Mouse (Mus musculus): ENCODE results near the gene Sncb. TPM values are rescaled to one million over a fixed set of nuclear protein-coding genes. Genes with fewer than 3 reads are reported as not detected.

The Sncb gene
- polyA plus RNA-seq, 1 experiment from 2014 or later: 23.3 TPM

DNA sequence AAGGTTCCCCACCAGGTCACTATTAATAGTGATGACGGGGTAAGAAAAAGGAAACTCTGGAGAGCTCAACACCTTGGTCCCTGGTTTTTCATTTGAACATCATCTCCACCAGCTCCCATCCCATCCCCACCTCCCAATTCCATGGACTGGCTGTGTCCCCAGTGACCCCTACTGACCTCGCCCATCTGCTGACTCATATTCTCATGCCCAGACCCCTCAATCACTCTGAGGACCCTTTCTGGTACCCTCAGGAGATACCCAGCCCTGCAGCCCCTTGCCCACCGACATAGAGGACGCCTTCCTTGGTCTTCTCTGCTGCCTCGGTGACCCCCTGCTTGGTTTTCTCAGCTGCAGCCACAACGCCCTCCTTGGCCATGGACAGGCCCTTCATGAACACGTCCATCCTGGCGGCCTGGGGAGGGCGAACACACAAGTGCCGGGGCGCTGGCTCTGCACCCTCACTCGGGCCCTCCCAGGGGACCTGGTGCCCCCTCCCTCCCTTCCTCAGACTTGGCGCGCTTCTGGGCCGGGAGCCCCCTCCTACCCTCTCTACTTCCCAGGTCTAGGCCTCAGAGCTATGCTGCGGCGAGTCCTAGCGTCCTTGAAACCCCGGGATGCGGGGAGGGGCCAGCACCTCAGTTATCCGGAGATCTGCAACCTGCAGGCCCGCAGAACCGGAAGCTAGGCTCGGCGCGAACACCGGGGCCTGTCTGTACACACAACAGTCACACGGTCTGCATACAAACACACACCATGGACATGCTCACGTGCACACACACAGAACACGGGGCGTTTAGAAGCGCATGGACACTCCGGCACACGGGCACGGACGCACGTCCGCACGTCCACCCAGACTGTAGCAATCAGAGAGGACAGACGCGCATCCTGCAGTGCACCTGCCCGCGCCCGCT, 859 bp downstream of the Sncb start:
- Histone ChIP-seq H3K9ac (replicated peaks) (peak overlapping the region; percentile 62), H3K27ac (replicated peaks) (peak overlapping the region; percentile 55; the same call in 1 of the 2 replicates), H3K4me1 (peaks cover 26% of the 10 kb centered on the region), H3K4me2 (replicated peaks) (peak overlapping the region; percentile 91), H3K9me3 (no peaks in the 10 kb centered on the region), H3K36me3 (no peaks in the 10 kb centered on the region), H3K4me3 (peak overlapping the region; percentile 54), H3K27me3 (peaks cover 23% of the 10 kb centered on the region)
- peak; percentile 42 for ATAC-seq (replicated peaks)
- 5% methylated on average over 44 of the region's 44 CpGs for WGBS

DNA sequence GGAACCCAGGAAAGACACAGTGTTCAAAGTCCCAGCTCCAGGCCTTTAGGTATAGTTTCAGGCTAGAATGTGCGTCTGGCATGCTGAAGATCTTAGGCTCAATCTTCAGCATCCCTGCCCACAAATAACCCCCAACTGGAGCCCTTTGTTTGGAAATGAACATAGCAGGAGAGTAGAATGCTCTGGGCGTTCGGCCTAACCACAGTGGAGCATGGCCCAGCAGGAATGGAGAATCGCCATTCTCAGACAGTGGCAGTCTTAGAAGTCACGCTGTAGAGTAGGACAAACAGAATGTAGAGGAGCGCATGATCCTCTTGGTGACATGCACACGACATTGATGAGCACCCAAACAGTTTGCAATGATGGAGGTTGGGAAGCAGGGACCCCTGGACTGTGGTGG, 5.5 kb downstream of the Sncb start:
- no peak overlapping the region for H3K4me2 ChIP-seq (replicated peaks)
- H3K27me3 ChIP-seq: peaks cover 20% of the 10 kb centered on the region
- H3K4me3 ChIP-seq: no peak overlapping the region
- no peak overlapping the region; the same call in 1 of the 2 replicates for H3K27ac ChIP-seq (replicated peaks)
- H3K9me3 ChIP-seq: no peaks in the 10 kb centered on the region
- H3K4me1 ChIP-seq: peaks cover 60% of the 10 kb centered on the region
- ATAC-seq (replicated peaks): no peak
- H3K9ac ChIP-seq (replicated peaks): no peak overlapping the region
- WGBS: 69% methylated on average over 7 of the region's 7 CpGs
- H3K36me3 ChIP-seq: no peaks in the 10 kb centered on the region

DNA sequence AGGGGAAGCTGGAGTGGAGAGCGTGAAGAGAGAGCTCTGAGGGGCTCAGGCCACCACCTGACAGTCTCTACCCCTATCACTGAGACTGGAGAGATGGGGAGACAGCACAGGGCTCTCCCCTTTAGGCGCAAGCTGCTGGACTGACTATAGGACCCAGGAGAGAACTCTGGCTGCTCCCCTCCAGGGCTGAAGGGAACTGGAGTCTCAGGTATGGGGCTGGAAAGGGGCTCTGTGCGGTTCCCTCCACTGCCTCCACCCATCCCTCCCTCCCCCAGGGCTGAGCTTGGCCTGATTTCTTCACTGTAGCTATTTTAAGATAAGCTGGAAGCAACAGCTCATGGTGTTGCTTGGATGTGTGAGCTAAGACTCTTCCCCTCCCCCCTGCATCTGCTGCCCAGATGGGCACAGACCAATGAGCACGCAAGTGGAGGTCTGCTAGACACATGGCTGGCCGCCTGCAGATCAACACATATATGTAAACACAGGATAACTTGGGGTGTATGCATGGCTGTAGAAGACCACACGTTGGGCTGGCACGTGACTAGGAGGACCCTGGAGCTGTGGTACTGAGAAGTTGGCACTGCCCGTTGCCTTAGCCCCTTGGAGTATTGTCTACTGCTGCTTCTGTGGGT, 6.1 kb downstream of the Sncb start:
- Histone ChIP-seq H3K27me3 (peaks cover 14% of the 10 kb centered on the region), H3K4me2 (replicated peaks) (no peak overlapping the region), H3K27ac (replicated peaks) (peak overlapping the region; percentile 20), H3K4me3 (no peak overlapping the region), H3K4me1 (peaks cover 60% of the 10 kb centered on the region), H3K9ac (replicated peaks) (no peak overlapping the region), H3K36me3 (no peaks in the 10 kb centered on the region), H3K9me3 (no peaks in the 10 kb centered on the region)
- ATAC-seq (replicated peaks): no peak
- 56% methylated on average over 8 of the region's 8 CpGs for WGBS

DNA sequence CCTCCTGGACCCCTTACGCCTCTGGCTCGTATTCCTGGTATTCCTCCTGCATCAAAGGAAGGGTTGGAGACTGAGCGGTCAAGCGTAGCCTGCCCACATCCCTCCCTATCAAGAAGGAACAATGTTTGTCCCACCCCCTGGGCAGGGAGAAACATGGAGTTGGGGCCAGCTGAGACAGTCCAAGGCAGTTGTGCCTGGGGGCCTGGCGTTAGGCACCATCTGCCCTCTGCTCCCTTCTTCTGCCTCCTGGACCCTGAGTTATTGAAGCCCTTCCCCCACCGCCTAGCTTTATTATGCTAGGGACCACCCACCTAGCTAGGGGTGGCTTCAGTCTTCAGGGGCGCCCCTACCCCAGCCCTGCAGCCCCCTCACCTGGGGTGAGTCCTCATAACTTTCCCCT, 6.9 kb downstream of the Sncb start:
- ATAC-seq (replicated peaks): no peak
- H3K36me3 ChIP-seq: no peaks in the 10 kb centered on the region
- H3K27me3 ChIP-seq: peaks cover 11% of the 10 kb centered on the region
- peaks cover 61% of the 10 kb centered on the region for H3K4me1 ChIP-seq
- 11% methylated on average over 7 of the region's 7 CpGs for WGBS
- peak overlapping the region; percentile 84 for H3K4me2 ChIP-seq (replicated peaks)
- no peak overlapping the region for H3K4me3 ChIP-seq
- no peaks in the 10 kb centered on the region for H3K9me3 ChIP-seq
- no peak overlapping the region for H3K27ac ChIP-seq (replicated peaks)
- H3K9ac ChIP-seq (replicated peaks): no peak overlapping the region

DNA sequence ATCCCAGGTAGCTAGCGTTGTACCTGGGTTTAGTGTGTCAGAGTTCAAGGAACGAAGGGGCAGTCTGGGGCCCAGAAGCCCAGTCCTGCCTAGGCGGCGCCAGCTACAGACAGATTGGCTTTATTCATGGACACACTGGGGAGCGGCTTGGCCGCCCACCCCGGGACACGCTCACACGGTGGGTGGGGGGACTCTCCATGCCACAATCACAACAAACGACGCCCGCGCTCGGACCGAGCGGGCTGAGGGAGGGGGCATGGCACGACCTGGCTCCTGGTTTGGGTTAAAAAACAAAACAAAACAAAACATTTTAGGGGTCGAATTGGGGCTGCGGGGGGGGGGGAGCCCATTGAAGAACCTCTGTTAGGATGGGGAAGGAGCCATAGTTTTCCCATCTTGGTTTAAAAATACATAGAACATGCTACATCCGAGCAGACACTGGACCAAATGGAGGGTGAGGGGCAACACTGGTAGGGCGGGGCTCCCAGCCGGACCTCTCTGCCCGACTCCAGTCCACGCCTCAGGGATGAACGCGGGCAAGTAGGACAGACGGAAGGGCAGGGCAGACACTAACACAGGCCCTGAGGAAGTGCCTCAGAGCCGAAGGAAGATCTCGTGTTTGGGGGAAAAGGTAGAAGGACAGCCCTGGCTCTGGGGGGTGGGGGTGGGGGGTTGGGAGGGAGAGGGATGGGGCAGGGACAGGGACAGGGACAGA, 7.5 kb downstream of the Sncb start:
- Histone ChIP-seq H3K27me3 (peaks cover 8% of the 10 kb centered on the region), H3K4me3 (peak overlapping the region; percentile 55), H3K36me3 (no peaks in the 10 kb centered on the region), H3K4me2 (replicated peaks) (peak overlapping the region; percentile 84), H3K27ac (replicated peaks) (peak overlapping the region; percentile 97), H3K9ac (replicated peaks) (peak overlapping the region; percentile 57), H3K4me1 (peaks cover 67% of the 10 kb centered on the region), H3K9me3 (no peaks in the 10 kb centered on the region)
- under 1% methylated on average over 29 of the region's 29 CpGs for WGBS
- no peak; the same call in 1 of the 2 replicates for ATAC-seq (replicated peaks)

DNA sequence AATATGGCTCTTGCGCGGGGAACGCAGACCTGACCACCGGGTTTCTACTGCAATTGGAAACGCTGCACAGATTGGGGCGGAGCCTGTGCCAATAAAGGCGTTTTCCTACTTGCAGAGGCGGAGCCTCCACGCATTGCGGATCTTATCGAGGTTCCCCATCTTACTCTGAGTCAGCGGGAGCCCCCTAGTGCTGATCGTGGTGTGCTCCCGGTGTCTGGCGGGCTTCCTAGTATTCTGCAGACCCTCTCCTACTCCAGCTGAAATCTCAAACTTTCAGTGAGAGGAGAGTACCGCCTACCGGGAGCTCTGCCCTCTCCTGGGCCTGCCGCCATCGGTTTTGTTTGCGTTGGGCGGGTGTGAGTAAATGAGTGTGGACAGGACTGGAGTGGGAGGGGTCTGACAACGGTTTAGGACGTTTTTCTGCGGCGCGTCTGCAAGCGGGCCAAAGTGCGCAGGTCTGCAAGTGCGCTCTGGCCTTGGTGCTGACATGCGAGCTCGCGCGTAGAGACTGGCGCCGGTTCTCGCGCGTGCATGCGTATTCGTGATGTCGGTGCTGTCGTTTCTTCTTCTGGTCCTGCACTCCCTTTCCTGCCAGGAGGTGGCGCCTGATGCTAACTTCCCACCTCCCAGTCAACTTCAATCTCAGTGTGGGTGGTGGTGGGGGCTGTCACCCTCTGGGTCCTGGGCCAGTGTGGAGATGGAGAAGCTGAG, 8.2 kb downstream of the Sncb start:
- peak overlapping the region; percentile 84 for H3K4me2 ChIP-seq (replicated peaks)
- H3K36me3 ChIP-seq: no peaks in the 10 kb centered on the region
- H3K4me3 ChIP-seq: peak overlapping the region; percentile 55
- H3K27me3 ChIP-seq: 0 out of 2 replicates have a peak, but pooled peaks cover under 1% of the 10 kb centered on the region
- peak overlapping the region; percentile 97 for H3K27ac ChIP-seq (replicated peaks)
- peak overlapping the region; percentile 57 for H3K9ac ChIP-seq (replicated peaks)
- WGBS: under 1% methylated on average over 43 of the region's 43 CpGs
- peak; percentile 83 for ATAC-seq (replicated peaks)
- H3K4me1 ChIP-seq: peaks cover 69% of the 10 kb centered on the region
- no peaks in the 10 kb centered on the region for H3K9me3 ChIP-seq

DNA sequence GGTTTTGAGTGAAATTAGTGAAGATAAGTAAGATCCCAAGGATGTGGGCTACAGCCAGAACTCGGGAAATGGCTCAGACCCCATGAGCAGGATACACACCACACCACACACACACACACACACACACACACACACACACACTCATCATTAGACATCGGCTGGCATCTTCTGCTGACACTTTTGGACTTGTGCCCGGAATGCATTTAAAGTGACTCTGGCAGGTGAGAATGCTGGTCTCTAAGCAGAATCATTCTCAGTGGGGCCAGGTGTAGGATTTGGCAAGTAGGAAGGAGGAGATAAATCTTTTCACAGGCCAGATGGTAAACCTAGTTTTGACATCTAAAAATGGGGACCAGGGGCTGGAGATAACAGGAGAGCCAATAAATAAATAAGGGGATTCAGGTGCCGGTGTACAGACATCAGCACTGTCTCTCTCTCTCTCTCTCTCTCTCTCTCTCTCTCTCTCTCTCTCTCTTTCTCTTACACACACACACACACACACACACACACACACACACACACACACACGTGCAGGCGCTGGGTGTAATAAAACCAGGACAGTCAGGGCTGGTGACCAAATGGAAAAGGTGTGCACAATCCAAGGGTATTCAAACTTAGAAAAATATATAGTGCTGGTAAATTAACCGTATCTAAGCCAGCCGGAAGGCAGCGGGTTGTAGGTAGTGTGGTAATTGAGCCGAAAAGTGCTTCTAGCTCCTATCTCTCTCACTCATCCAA, 9.1 kb downstream of the Sncb start:
- ATAC-seq (replicated peaks): no peak
- peak overlapping the region; percentile 97 for H3K27ac ChIP-seq (replicated peaks)
- WGBS: 20% methylated on average over 10 of the region's 10 CpGs
- H3K4me1 ChIP-seq: peaks cover 78% of the 10 kb centered on the region
- H3K4me2 ChIP-seq (replicated peaks): peak overlapping the region; percentile 84
- H3K4me3 ChIP-seq: peak overlapping the region; percentile 55
- no peaks in the 10 kb centered on the region for H3K27me3 ChIP-seq
- peak overlapping the region; percentile 49 for H3K9ac ChIP-seq (replicated peaks)
- no peaks in the 10 kb centered on the region for H3K9me3 ChIP-seq
- H3K36me3 ChIP-seq: no peaks in the 10 kb centered on the region

DNA sequence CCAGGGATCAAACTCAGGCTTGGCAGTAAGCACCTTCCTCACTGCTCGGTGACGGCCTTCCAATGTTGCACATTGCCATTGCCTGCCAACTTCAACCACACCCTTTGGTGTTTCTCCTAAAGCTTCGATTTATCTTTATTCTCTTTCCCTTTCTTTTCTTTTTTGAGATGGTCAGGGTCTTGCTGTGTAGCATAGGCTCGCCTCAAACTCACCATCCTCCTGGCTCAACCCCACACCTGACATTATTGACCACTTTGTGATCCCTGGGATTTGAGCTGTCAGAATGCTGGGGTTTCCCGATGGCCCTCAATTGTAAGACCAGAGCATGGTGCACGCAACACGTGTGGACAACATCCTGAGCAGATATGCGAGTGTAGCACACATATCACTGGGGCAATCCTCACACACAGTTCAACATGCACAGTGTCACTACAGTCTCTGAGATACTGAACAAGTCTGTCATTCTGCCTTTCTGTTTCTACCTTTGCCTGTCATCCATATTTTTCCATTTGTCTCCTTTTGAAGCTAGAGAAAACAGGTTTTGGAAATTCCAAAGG, 10.2 kb downstream of the Sncb start:
- H3K4me3 ChIP-seq: no peak overlapping the region
- no peaks in the 10 kb centered on the region for H3K9me3 ChIP-seq
- no peak overlapping the region for H3K4me2 ChIP-seq (replicated peaks)
- WGBS: 83% methylated on average over 8 of the region's 8 CpGs
- peaks cover 5% of the 10 kb centered on the region; the same call in 1 of the 2 replicates for H3K27me3 ChIP-seq
- no peak overlapping the region for H3K9ac ChIP-seq (replicated peaks)
- ATAC-seq (replicated peaks): no peak
- peaks cover 80% of the 10 kb centered on the region for H3K4me1 ChIP-seq
- H3K36me3 ChIP-seq: no peaks in the 10 kb centered on the region
- peak overlapping the region; percentile 97 for H3K27ac ChIP-seq (replicated peaks)

DNA sequence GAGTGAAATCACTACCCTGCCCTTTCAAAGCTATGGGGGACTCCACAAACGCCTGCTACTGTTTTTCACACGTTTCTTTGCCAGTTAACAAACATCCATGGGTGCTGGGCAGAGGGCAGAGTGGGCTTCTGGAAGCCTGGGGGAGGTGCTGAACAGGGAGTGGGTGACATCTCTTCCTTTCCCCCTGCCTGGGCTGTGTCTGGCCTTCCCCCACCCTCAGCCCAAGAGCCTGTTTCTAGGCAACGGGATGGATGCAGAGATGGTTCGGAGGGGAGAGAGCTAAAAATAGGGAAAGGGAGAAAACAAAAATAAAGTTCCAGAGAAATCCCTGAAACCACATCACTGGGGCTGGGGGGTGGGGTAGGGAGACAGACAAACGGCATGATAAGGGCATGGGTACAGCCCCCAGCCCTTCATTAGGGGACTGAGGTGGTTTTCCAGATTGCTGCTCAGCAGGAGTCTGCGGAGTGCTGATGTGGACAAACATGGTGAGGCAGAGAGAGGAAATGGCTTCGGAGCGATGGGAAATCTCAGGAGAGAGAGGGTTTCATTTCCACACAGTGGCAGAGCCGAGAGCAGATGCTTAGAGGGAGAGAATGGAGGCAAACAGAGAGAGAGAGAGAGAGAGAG, 11.1 kb downstream of the Sncb start:
- H3K27ac ChIP-seq (replicated peaks): peak overlapping the region; percentile 82
- H3K4me3 ChIP-seq: no peak overlapping the region
- H3K36me3 ChIP-seq: no peaks in the 10 kb centered on the region
- no peak overlapping the region for H3K9ac ChIP-seq (replicated peaks)
- peaks cover 78% of the 10 kb centered on the region for H3K4me1 ChIP-seq
- H3K9me3 ChIP-seq: no peaks in the 10 kb centered on the region
- 15% methylated on average over 9 of the region's 9 CpGs for WGBS
- ATAC-seq (replicated peaks): no peak
- peaks cover 5% of the 10 kb centered on the region; the same call in 1 of the 2 replicates for H3K27me3 ChIP-seq
- peak overlapping the region; percentile 21 for H3K4me2 ChIP-seq (replicated peaks)

DNA sequence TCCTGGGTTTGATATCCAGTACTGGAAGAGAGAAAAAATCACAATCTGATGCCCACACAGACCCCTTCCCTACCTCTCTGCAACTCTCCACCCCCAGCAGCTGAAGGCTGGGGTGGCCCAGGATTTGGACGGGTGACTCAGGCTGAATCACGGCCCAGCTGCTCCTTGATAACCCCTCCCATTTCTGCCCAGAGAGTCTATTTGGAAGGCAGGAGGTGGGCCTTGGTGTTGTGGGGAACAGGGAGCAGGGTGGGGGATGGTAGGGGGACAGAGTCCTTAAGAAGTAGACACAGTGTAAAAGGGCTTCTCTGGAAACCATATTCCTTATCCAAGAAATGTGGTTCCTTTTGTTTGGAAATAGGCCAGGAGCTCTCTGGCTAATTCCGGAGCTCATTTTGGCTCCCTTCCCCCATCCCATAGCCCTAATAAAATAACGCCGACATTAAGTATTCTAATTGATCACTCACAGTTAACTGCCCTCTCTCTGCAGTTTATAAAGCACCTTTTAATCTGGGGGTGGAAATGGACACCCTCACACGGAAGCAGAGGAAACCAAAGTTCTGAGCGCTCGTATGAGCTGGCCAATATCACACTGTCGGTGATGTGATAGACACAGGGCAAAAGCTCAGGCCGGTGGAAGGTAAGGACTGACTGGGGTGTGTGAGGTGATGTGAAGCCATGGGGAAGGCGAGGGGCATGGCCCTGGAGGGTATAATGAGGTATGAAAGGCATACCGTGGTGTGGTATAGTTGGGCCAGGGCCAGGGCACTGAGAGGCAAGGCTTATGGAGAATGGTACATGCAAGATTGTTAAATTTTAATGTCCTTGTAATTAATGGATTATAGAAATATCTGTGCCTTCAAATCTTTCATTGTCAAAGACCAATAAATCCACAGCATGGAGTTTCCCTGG, 12.0 kb downstream of the Sncb start:
- H3K4me2 ChIP-seq (replicated peaks): no peak overlapping the region
- H3K4me3 ChIP-seq: no peak overlapping the region
- ATAC-seq (replicated peaks): no peak
- no peak overlapping the region for H3K9ac ChIP-seq (replicated peaks)
- WGBS: 31% methylated on average over 12 of the region's 12 CpGs
- H3K27me3 ChIP-seq: peaks cover 5% of the 10 kb centered on the region; the same call in 1 of the 2 replicates
- peaks cover 75% of the 10 kb centered on the region for H3K4me1 ChIP-seq
- no peaks in the 10 kb centered on the region for H3K36me3 ChIP-seq
- H3K9me3 ChIP-seq: no peaks in the 10 kb centered on the region
- H3K27ac ChIP-seq (replicated peaks): peak overlapping the region; percentile 82

Measured in forebrain, embryonic 15.5 days (tissue).